Comparison of ENCODE assay signal across 16 mouse cellular contexts in the genomic region with DNA sequence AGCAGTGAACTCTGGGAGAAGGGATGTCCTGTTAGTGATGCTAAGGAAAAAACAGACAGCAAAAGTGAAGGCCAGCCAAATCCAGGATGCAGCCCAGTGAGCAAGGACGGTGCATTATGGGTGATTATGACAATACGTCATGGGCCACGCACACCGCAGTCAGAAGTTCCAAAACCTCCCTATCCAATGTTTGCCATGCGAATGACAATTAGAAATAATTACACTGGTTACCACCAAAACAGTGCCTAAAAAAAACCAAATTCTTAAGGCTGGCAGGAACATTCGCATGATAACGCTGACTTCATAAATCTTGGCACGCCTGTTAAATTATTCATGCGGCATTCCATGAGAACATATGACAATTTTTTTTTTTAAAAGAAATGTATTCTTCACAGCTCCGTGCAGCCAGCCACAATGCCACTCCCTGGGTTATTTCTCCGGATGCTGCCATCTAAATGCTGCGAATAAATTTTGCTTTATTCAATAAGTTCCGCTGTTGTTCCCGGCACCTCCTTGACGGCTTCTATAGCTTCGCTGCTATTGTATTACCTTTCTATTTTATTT.
DNase-seq lines count a peak whose midpoint lies in the region; ATAC-seq and TF ChIP-seq lines count a peak whose summit lies in the region.
"Had no signal": no experiment of that assay in that cellular context is flagged by ENCODE, and none has a peak within 500 bp of the region (broad histone marks: within the 10 kb centered on the region; RNA-seq: fewer than 3 reads in every experiment).

No protein-coding gene starts in this region.

- no peak overlapping the region for H3K9ac ChIP-seq in forebrain, embryonic 13.5 days
- no peak overlapping the region for H3K9ac ChIP-seq in midbrain, embryonic 16.5 days (ENCODE audit: low read depth, low read length)

- H3K4me1 ChIP-seq in forebrain, embryonic 13.5 days = 0 out of 2 replicates have a peak, but pooled peaks cover 3% of the 10 kb centered on the region
- H3K4me1 ChIP-seq in forebrain, embryonic 10.5 days = peaks cover 8% of the 10 kb centered on the region
- no peaks in the 10 kb centered on the region; the same call in 1 of the 2 replicates for H3K4me1 ChIP-seq in kidney, adult 2 months (ENCODE audit: control insufficient read depth, insufficient read depth, low read length)
- H3K4me1 ChIP-seq in midbrain, embryonic 16.5 days (ENCODE audit: control insufficient read depth, insufficient read depth, low read length) = no peaks in the 10 kb centered on the region

- peak; percentile 51; the same call in 1 of the 2 replicates for ATAC-seq in forebrain, embryonic 13.5 days
- no peak for ATAC-seq in midbrain, embryonic 16.5 days
- ATAC-seq: inflammation-experienced regulatory T-cells, adult 6 months had no signal

- 72% methylated on average over 16 of the region's 16 CpGs for WGBS in forebrain, embryonic 13.5 days
- 93% methylated on average over 16 of the region's 16 CpGs for WGBS in forebrain, embryonic 10.5 days
- WGBS in kidney, adult 2 months = 70% methylated on average over 16 of the region's 16 CpGs
- 61% methylated on average over 16 of the region's 16 CpGs for WGBS in midbrain, embryonic 16.5 days

- H3K27me3 ChIP-seq in forebrain, embryonic 13.5 days = peaks cover 6% of the 10 kb centered on the region; the same call in 1 of the 2 replicates
- H3K27me3 ChIP-seq in forebrain, embryonic 10.5 days (ENCODE audit: poor library complexity, severe bottlenecking) = peaks cover 12% of the 10 kb centered on the region; the same call in 1 of the 2 replicates
- no peaks in the 10 kb centered on the region for H3K27me3 ChIP-seq in kidney, adult 2 months (replicated peaks; ENCODE audit: control insufficient read depth, insufficient read depth, low read length)
- H3K27me3 ChIP-seq in midbrain, embryonic 16.5 days (ENCODE audit: control insufficient read depth, insufficient read depth, low read depth, low read length) = no peaks in the 10 kb centered on the region

- H3K36me3 ChIP-seq in forebrain, embryonic 13.5 days (ENCODE audit: poor library complexity, severe bottlenecking) = no peaks in the 10 kb centered on the region
- H3K36me3 ChIP-seq in forebrain, embryonic 10.5 days (replicated peaks) = no peaks in the 10 kb centered on the region
- H3K36me3 ChIP-seq in kidney, adult 2 months (ENCODE audit: control insufficient read depth, insufficient read depth, low read length) = no peaks in the 10 kb centered on the region
- no peaks in the 10 kb centered on the region for H3K36me3 ChIP-seq in midbrain, embryonic 16.5 days (ENCODE audit: control insufficient read depth, insufficient read depth, low read length)

- no peak overlapping the region for H3K4me2 ChIP-seq in forebrain, embryonic 13.5 days
- peak overlapping the region; percentile 43 for H3K4me2 ChIP-seq in midbrain, embryonic 16.5 days (ENCODE audit: low read length)

- no peak overlapping the region for H3K4me3 ChIP-seq in forebrain, embryonic 13.5 days
- H3K4me3 ChIP-seq in forebrain, embryonic 10.5 days = no peak overlapping the region
- H3K4me3 ChIP-seq in kidney, adult 2 months (ENCODE audit: insufficient read depth, low read depth, low read length) = 0 out of 2 replicates have a peak overlapping the region, but pooled peaks have one; percentile 18
- H3K4me3 ChIP-seq in midbrain, embryonic 16.5 days (ENCODE audit: low read depth, low read length) = 0 out of 2 replicates have a peak overlapping the region, but pooled peaks have one; percentile 3

- DNase-seq in forebrain, embryonic 10.5 days (ENCODE audit: extremely low spot score, low spot score) = no peak
- peak; percentile 12 for DNase-seq in kidney, adult 2 months
- no peak for DNase-seq in kidney, postnatal 14 days
- DNase-seq in brain, embryonic 14.5 days (ENCODE audit: low read depth) = peak; percentile 64
- DNase-seq in right cerebral cortex, postnatal 14 days = no peak
- no peak for DNase-seq in T-cell, adult 2 months (ENCODE audit: low spot score)
- DNase-seq: gastrocnemius, postnatal 14 days; heart, postnatal 10 days; layer of hippocampus, postnatal 36 days; left cerebral cortex, postnatal 4 days; lung, adult 2 months; lung, postnatal 36 days; thymus, postnatal 4 days had no signal

- TF ChIP-seq CTCF in kidney, adult 2 months (conservative IDR thresholded peaks at IDR 0.05; ENCODE audit: insufficient read depth, insufficient read length, low read depth, low read length) = no peak
- TF ChIP-seq CTCF in brain, embryonic 14.5 days (IDR thresholded peaks at IDR 0.05; ENCODE audit: borderline replicate concordance, extremely low read depth, insufficient read depth, insufficient read length) = no peak

- H3K9me3 ChIP-seq in forebrain, embryonic 13.5 days (replicated peaks) = no peaks in the 10 kb centered on the region
- no peaks in the 10 kb centered on the region for H3K9me3 ChIP-seq in forebrain, embryonic 10.5 days
- no peaks in the 10 kb centered on the region for H3K9me3 ChIP-seq in midbrain, embryonic 16.5 days (replicated peaks; ENCODE audit: control insufficient read depth, low read length, poor library complexity, severe bottlenecking)

- no peak for TF ChIP-seq POLR2A in kidney, adult 2 months (IDR thresholded peaks at IDR 0.05; ENCODE audit: low read depth, low read length)
- no peak for TF ChIP-seq POLR2A in brain, embryonic 14.5 days (IDR thresholded peaks at IDR 0.05; ENCODE audit: borderline replicate concordance, extremely low read depth, insufficient read depth, insufficient read length, poor library complexity, severe bottlenecking)

- H3K27ac ChIP-seq in forebrain, embryonic 13.5 days = no peak overlapping the region
- H3K27ac ChIP-seq in forebrain, embryonic 10.5 days = no peak overlapping the region
- no peak overlapping the region for H3K27ac ChIP-seq in kidney, adult 2 months (ENCODE audit: insufficient read depth, low read depth, low read length)
- H3K27ac ChIP-seq in midbrain, embryonic 16.5 days (ENCODE audit: low read length) = no peak overlapping the region

Comparison
In these comparisons a context has a peak if more than half of its experiments do, and no peak if none do; other contexts are left out.
1. DNase-seq: peak in kidney, adult 2 months (single experiment) and brain, embryonic 14.5 days (single experiment); none in forebrain, embryonic 10.5 days (single experiment), kidney, postnatal 14 days (single experiment), right cerebral cortex, postnatal 14 days (single experiment) and T-cell, adult 2 months (single experiment).
2. H3K4me3 ChIP-seq: peak in kidney, adult 2 months (single experiment) and midbrain, embryonic 16.5 days (single experiment); none in forebrain, embryonic 13.5 days (single experiment) and forebrain, embryonic 10.5 days (single experiment).